Mouse (Mus musculus) hindbrain, embryonic 14.5 days (tissue): ENCODE results near the gene Magoh. TPM values are rescaled to one million over a fixed set of nuclear protein-coding genes. Genes with fewer than 3 reads are reported as not detected.
A peak's percentile ranks its signal among the peaks of the same experiment; 100 is the strongest.

Experiments
- ATAC-seq: fragments of 200-750 bp; cut with Nextera tagmentation; 2 replicates; pipeline ENCODE4 v1.8.0; 2017; ENCODE audit warnings: moderate number of reproducible peaks, mild to moderate bottlenecking, moderate TSS enrichment, moderate library complexity; ENCODE audit not compliant: low FRiP score
- DNase-seq: peaks from one replicate; pipeline ENCODE4 v3.0.0-alpha.2; 2015; ENCODE audit warnings: low spot score
- H3K27ac ChIP-seq: fragments of 300-500 bp; sonication (generic); 2 replicates; pipeline ENCODE4 v1.5.1; 2014; ENCODE audit warnings: mild to moderate bottlenecking, moderate library complexity
- H3K27me3 ChIP-seq: fragments of 300-500 bp; sonication (generic); 2 replicates; pipeline ENCODE4 v1.6.1; 2014; ENCODE audit warnings: mild to moderate bottlenecking, low read length, mixed read lengths; ENCODE audit not compliant: control insufficient read depth, insufficient read depth
- H3K36me3 ChIP-seq: fragments of 300-500 bp; sonication (generic); replicated peaks from 2 replicates; pipeline ENCODE4 v1.6.1; 2014; ENCODE audit not compliant: control insufficient read depth, insufficient read depth
- H3K4me1 ChIP-seq: fragments of 300-500 bp; sonication (generic); replicated peaks from 2 replicates; pipeline ENCODE4 v1.6.1; 2014; ENCODE audit warnings: antibody characterized with exemption, low read length, mixed read lengths; ENCODE audit not compliant: control insufficient read depth, insufficient read depth
- H3K4me2 ChIP-seq: fragments of 300-500 bp; sonication (generic); replicated peaks from 2 replicates; pipeline ENCODE4 v1.6.1; 2014; ENCODE audit warnings: mild to moderate bottlenecking, moderate library complexity
- H3K4me3 ChIP-seq: fragments of 300-500 bp; sonication (generic); replicated peaks from 2 replicates; pipeline ENCODE4 v1.5.1; 2014; ENCODE audit warnings: mild to moderate bottlenecking, low read length
- H3K9ac ChIP-seq: fragments of 300-500 bp; sonication (generic); 2 replicates; pipeline ENCODE4 v1.6.1; 2014
- H3K9me3 ChIP-seq: fragments of 300-500 bp; sonication (generic); 2 replicates; pipeline ENCODE4 v1.6.1; 2016; ENCODE audit warnings: low read length; ENCODE audit not compliant: control insufficient read depth
- WGBS: fragments of 180-500 bp; shearing (Covaris S2); extraction: QIAGEN DNeasy Blood & Tissue Kit; methylation state at CpG from one replicate; pipeline ENCODE4 v1.1.7; 2014; 5-methylcytosine and 5-hydroxymethylcytosine counted together
- polyA plus RNA-seq: library from polyadenylated mRNA; unstranded; fragments of >200 nt; fragmentation: Nextera tagmentation; extraction: Ambion mirVana; gene quantifications from 2 replicates; pipeline ENCODE4 v1.2.1, GENCODE M21; 2014

The Magoh gene
- polyA plus RNA-seq, 1 experiment from 2014 or later, result 115 TPM

GRCm38 (mm10) chr4:107858995-107859394 is 20.6 kb upstream of the Magoh start:
- Histone ChIP-seq H3K36me3 (peaks cover 94% of the 10 kb centered on the region), H3K4me2 (no peak overlapping the region), H3K27me3 (no peaks in the 10 kb centered on the region), H3K9ac (no peak overlapping the region), H3K9me3 (no peaks in the 10 kb centered on the region), H3K27ac (no peak overlapping the region), H3K4me3 (no peak overlapping the region), H3K4me1 (no peaks in the 10 kb centered on the region)
- WGBS, result 89% methylated on average over 7 of the region's 7 CpGs
- ATAC-seq (no peak), DNase-seq (no peak)

- Histone ChIP-seq H3K4me3 (no peak overlapping the region), H3K36me3 (peaks cover 76% of the 10 kb centered on the region), H3K27me3 (no peaks in the 10 kb centered on the region), H3K9me3 (no peaks in the 10 kb centered on the region), H3K4me2 (no peak overlapping the region), H3K9ac (no peak overlapping the region), H3K27ac (no peak overlapping the region), H3K4me1 (no peaks in the 10 kb centered on the region)
- WGBS, result 89% methylated on average over 4 of the region's 4 CpGs
- no peak for DNase-seq
- no peak for ATAC-seq
Measured at GRCm38 (mm10) chr4:107864866-107865265, 14.7 kb upstream of the Magoh start.

- H3K4me3 ChIP-seq, result no peak overlapping the region
- WGBS, result 96% methylated on average over 1 of the region's 1 CpGs
- H3K36me3 ChIP-seq, result peaks cover 56% of the 10 kb centered on the region
Measured at GRCm38 (mm10) chr4:107881631-107882030, 2.1 kb downstream of the Magoh start.

GRCm38 (mm10) chr4:107886371-107886770 is 6.8 kb downstream of the Magoh start:
- Histone ChIP-seq H3K4me1 (peaks cover 11% of the 10 kb centered on the region; the same call in 1 of the 2 replicates), H3K4me2 (no peak overlapping the region), H3K9ac (no peak overlapping the region), H3K36me3 (peaks cover 62% of the 10 kb centered on the region), H3K27ac (no peak overlapping the region), H3K27me3 (no peaks in the 10 kb centered on the region), H3K4me3 (no peak overlapping the region), H3K9me3 (no peaks in the 10 kb centered on the region)
- ATAC-seq, result no peak
- 80% methylated on average over 7 of the region's 7 CpGs for WGBS
- no peak for DNase-seq

More at GRCm38 (mm10) chr4:107881631-107882030, 2.1 kb downstream of the Magoh start:
- no peak overlapping the region for H3K27ac ChIP-seq
- H3K9me3 ChIP-seq, result no peaks in the 10 kb centered on the region
- H3K9ac ChIP-seq, result no peak overlapping the region
- H3K27me3 ChIP-seq, result no peaks in the 10 kb centered on the region
- peaks cover 9% of the 10 kb centered on the region for H3K4me1 ChIP-seq
- no peak for ATAC-seq
- DNase-seq, result no peak
- H3K4me2 ChIP-seq, result no peak overlapping the region

GRCm38 (mm10) chr4:107889385-107889730 is 9.8 kb downstream of the Magoh start:
- peak overlapping the region; percentile 82 for H3K4me2 ChIP-seq
- no peak for DNase-seq
- peaks cover 11% of the 10 kb centered on the region; the same call in 1 of the 2 replicates for H3K4me1 ChIP-seq
- H3K9me3 ChIP-seq, result no peaks in the 10 kb centered on the region
- H3K9ac ChIP-seq, result peak overlapping the region; percentile 67
- peak overlapping the region; percentile 95 for H3K27ac ChIP-seq
- ATAC-seq, result peak; percentile 59
- 2% methylated on average over 12 of the region's 12 CpGs for WGBS
- peak overlapping the region; percentile 47 for H3K4me3 ChIP-seq
- H3K27me3 ChIP-seq, result no peaks in the 10 kb centered on the region
- H3K36me3 ChIP-seq, result peaks cover 53% of the 10 kb centered on the region

- H3K9me3 ChIP-seq, result no peaks in the 10 kb centered on the region
- peak within 1 kb of the TSS; percentile 67 for H3K9ac ChIP-seq
- ATAC-seq, result peak; percentile 95
- H3K27me3 ChIP-seq, result no peaks in the 10 kb centered on the region
- peak within 1 kb of the TSS; percentile 47 for H3K4me3 ChIP-seq
- peak within 1 kb of the TSS; percentile 95 for H3K27ac ChIP-seq
- peak within 1 kb of the TSS; percentile 82 for H3K4me2 ChIP-seq
- WGBS, result under 1% methylated on average over 45 of the region's 48 CpGs
- peaks cover 52% of the 10 kb centered on the region for H3K36me3 ChIP-seq
- DNase-seq, result peak; percentile 92
- H3K4me1 ChIP-seq, result peaks cover 11% of the 10 kb centered on the region; the same call in 1 of the 2 replicates
Measured at GRCm38 (mm10) chr4:107889731-107890432, 10.3 kb downstream of the Magoh start, which contains the start of gene 0610037L13Rik. TSS of gene 0610037L13Rik (plus strand) at chr4:107889813.

GRCm38 (mm10) chr4:107892663-107893062 is 13.1 kb downstream of the Magoh start:
- WGBS, result 90% methylated on average over 2 of the region's 2 CpGs
- Histone ChIP-seq H3K9me3 (no peaks in the 10 kb centered on the region), H3K4me1 (peaks cover 11% of the 10 kb centered on the region; the same call in 1 of the 2 replicates), H3K27ac (no peak overlapping the region), H3K27me3 (no peaks in the 10 kb centered on the region), H3K36me3 (peaks cover 51% of the 10 kb centered on the region), H3K4me3 (no peak overlapping the region), H3K9ac (no peak overlapping the region), H3K4me2 (no peak overlapping the region)
- no peak for ATAC-seq
- peak; percentile 50 for DNase-seq

- DNase-seq, result no peak
- Histone ChIP-seq H3K27ac (no peak overlapping the region), H3K36me3 (peaks cover 43% of the 10 kb centered on the region), H3K4me1 (no peaks in the 10 kb centered on the region), H3K4me2 (no peak overlapping the region), H3K27me3 (no peaks in the 10 kb centered on the region), H3K9ac (no peak overlapping the region), H3K4me3 (no peak overlapping the region), H3K9me3 (no peaks in the 10 kb centered on the region)
- 78% methylated on average over 5 of the region's 5 CpGs for WGBS
- ATAC-seq, result no peak
Measured at GRCm38 (mm10) chr4:107899211-107899927, 19.8 kb downstream of the Magoh start.

GRCm38 (mm10) chr4:107900206-107900605 is 20.7 kb downstream of the Magoh start:
- ATAC-seq (no peak), DNase-seq (no peak)
- Histone ChIP-seq H3K9ac (no peak overlapping the region), H3K9me3 (no peaks in the 10 kb centered on the region), H3K27me3 (no peaks in the 10 kb centered on the region), H3K4me1 (no peaks in the 10 kb centered on the region), H3K27ac (no peak overlapping the region), H3K36me3 (peaks cover 36% of the 10 kb centered on the region), H3K4me3 (no peak overlapping the region), H3K4me2 (no peak overlapping the region)
- WGBS, result 97% methylated on average over 3 of the region's 3 CpGs
